20 mouse cellular contexts compared by ENCODE assay signal in genomic region chr11:72452140-72452665, GRCm38 (mm10). TPM values are rescaled to one million over a fixed set of nuclear protein-coding genes. Genes with fewer than 3 reads are reported as not detected.
"Had no signal": no experiment of that assay in that cellular context is flagged by ENCODE, and none has a peak within 500 bp of the region (broad histone marks: within the 10 kb centered on the region; RNA-seq: fewer than 3 reads in every experiment).

No protein-coding gene starts in this region.

- DNase-seq: liver, postnatal 0 days; lung, adult 2 months; lung, postnatal 14 days; lung, postnatal 4 days; midbrain, embryonic 14.5 days; right cerebral cortex, postnatal 25 days; right cerebral cortex, postnatal 4 days; thymus, adult 18-20 months; thymus, postnatal 14 days; thymus, postnatal 36 days had no signal

- H3K9ac ChIP-seq: liver, postnatal 0 days; lung, embryonic 15.5 days; midbrain, embryonic 12.5 days; neural tube, embryonic 12.5 days had no signal

- ATAC-seq: liver, postnatal 0 days; lung, postnatal 0 days; midbrain, embryonic 16.5 days had no signal

- H3K4me3 ChIP-seq: lung, embryonic 15.5 days; midbrain, embryonic 10.5 days; midbrain, embryonic 12.5 days; neural tube, embryonic 12.5 days had no signal

- H3K4me2 ChIP-seq: lung, embryonic 15.5 days; midbrain, embryonic 12.5 days; neural tube, embryonic 12.5 days had no signal

- H3K27ac ChIP-seq: lung, embryonic 15.5 days; midbrain, embryonic 10.5 days; midbrain, embryonic 12.5 days; neural tube, embryonic 12.5 days had no signal

- H3K9me3 ChIP-seq: lung, embryonic 15.5 days; midbrain, embryonic 10.5 days; midbrain, embryonic 12.5 days; neural tube, embryonic 12.5 days had no signal

- H3K27me3 ChIP-seq: lung, embryonic 15.5 days; midbrain, embryonic 12.5 days; neural tube, embryonic 12.5 days had no signal

RNA-seq across cellular contexts. Expression of gene Ggt6, which starts 16.9 kb away (rescaled TPM):
- total RNA-seq: megakaryocyte, adult 5-6 weeks; megakaryocyte-erythroid progenitor cell, adult 5-6 weeks; neutrophil, adult 5-6 weeks had no signal
- polyA plus RNA-seq: midbrain, embryonic 10.5 days; midbrain, embryonic 12.5 days; midbrain, embryonic 14.5 days; midbrain, embryonic 16.5 days; neural tube, embryonic 12.5 days; neural tube, embryonic 14.5 days had no signal

RNA-seq across cellular contexts. Expression of gene Smtnl2, which starts 40.7 kb away (rescaled TPM):
- total RNA-seq: megakaryocyte, adult 5-6 weeks; neutrophil, adult 5-6 weeks had no signal
